Mouse (Mus musculus) mouse trophoblast stem cell (cell line): ENCODE results near the gene Dpp3.
"Not testable (repeated sequence)": the region's sequence is repeated elsewhere in the genome, so short reads cannot be mapped to it uniquely, and the experiment has no call there.

Experiments used
- in situ Hi-C, 2 experiments: fragments of 300-500 bp; cut with MseI, MboI; formaldehyde crosslinking; loops; 2 replicates in 1 of 2; 3 replicates in 1 of 2; pipeline ENCODE4 v1.15.1; 2025

Dpp3 gene

DNA sequence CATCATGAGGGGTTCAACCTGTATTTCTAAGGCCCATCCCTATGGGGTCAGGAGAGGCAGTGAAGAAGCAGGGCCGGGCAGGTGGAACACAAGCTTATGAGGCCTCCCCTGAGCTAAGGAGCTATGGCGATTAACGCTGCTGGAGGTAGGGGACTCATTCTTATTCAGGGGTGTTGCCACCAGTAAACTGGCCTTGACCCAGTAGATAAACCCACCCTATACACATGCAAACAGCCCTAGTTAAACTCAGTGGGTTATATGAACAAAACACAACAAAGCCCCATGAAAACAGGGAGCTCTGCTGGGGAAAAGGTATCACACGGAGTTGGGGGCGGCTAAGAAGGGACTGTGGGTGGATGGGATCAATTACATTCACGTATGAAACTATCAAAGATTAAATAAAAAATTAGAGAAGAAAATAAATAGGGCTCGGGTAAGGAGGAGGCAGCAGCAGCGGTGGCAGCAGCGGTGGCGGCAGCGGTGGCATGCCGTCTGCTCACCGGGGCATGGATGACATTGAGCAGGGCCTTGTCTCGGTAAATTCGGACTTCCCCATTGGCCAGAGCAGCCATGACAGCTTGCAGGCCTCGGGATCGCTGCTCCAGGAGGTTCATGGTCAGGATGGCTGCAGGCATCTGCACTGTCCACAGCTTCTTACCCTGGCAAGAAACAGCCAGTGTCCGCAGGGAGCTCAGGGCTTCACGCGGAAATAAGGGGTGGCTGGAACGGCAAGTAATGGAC, 31.1 kb downstream of the Dpp3 start:
- in situ Hi-C loops = no loop called here

DNA sequence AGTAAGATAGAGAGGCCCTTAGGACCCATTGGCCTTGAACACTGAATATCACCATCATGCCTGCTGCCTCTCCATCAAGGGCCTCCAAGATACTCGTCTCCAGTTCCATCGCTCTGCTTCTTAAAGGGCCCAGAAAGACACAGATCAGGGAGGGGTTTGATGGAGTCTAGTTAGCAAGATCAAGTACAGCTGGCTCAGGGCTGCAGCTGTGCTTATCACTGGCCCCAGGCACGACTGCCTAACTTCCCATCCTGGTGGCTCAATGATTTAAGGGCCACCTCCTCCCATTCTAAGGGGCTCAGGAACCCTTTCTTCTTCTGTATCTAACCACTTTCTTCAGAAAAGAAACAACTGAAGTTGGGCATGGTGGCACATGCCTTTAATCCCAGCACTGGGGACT, 36.3 kb downstream of the Dpp3 start:
- in situ Hi-C loops = no loop called here

DNA sequence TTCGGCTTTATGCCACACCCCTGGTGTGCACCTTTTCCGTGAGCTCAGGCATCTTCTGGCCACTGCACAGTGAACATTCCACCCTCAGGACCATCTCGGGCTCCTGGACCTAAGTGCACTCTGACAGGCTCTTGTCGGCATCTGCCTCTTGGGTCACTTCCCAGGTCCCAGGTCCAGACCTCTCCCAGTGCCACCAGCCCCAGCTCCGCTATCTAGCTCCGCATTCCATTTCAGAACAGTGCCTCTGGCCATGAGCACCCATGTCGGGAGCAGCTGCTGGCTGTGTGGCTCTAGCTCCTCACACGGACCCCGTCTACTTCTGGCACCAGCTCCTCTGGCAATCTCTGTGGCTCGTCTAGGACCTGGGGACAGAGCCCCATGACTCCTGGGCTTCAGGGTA, 38.3 kb downstream of the Dpp3 start:
- in situ Hi-C loops = no loop called here

DNA sequence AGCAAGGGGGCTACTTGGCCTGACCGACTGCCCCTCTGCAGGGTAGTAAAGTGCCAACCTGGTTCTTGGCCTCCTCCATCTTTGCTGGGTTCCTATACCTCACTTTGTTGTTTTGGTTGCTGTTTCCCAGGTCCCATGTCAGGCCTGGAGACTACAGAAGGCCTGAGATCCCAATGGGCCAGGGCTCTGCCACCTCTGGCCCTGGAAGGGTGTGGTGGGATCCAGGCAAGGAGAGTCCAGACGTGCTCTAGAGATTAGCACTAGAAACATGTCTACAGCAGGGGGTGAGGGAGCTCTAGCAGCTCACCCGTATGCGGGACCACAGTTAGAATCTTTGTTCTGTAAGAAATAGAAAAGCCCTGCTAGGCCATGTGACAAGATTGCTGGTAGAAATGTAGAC, 44.1 kb downstream of the Dpp3 start:
- in situ Hi-C loops = no loop called here

DNA sequence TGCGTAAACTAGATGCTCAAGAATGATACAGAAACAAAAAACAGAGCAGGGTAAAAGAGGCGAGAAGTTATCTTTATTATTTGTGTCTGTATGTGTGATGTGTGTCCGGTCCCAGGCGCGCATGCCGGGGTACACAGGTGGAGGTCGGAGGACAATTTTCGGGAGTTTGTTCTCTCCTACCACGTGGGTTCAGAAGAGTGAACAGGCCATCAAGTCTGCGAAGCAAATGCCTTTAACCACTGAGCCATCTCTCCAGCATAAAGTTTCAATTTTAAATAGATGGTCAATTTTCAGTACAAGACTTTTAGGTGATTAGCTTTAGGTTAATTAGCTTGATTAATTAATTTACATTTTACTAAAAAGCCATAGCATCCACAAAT, 48.8 kb downstream of the Dpp3 start:
- in situ Hi-C loops = no loop called here

DNA sequence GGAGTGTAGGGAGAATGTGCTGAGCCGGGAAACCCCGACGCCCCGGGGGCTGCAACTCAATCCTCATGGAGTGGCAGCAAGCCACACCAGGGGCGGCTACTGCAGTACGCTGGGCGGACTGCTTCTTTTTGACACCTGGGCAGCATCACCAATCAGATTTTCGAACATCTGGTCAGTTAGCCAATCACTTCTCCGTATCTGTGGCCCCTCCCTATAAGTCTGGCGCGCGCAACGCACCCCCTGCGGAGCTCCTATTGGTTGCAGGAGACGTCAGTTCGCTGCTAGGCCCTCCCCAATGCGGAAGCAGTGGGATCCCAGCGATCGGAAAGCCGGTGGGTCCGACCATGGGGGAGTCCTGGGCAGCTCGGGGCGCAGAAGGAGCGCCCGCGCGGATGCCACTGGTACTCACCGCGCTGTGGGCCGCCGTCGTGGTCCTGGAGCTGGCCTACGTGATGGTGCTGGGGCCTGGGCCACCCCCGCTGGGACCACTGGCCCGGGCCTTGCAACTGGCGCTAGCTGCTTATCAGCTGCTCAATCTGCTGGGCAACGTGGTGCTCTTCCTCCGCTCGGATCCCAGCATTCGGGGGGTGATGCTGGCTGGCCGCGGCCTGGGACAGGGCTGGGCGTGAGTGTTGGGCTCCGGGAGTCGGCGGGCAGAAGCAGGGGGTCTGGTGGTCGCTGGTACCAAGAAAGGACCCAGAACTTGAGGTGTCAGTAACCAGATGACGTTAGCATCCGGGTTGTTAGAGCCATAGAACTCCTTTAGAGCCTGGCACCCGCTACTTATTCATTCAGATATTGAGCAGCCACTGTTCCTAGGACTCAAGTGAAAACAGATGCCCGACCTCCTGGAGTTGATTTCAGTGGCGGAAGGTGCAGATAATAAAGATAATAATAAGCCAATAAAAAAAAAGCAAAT, 49.4 kb downstream of the Dpp3 start, which contains the start of gene Zdhhc24:
Gene Zdhhc24 (plus strand): TSS at position 264 of the 919 bp plus-strand sequence.
- in situ Hi-C loops = no loop called here

DNA sequence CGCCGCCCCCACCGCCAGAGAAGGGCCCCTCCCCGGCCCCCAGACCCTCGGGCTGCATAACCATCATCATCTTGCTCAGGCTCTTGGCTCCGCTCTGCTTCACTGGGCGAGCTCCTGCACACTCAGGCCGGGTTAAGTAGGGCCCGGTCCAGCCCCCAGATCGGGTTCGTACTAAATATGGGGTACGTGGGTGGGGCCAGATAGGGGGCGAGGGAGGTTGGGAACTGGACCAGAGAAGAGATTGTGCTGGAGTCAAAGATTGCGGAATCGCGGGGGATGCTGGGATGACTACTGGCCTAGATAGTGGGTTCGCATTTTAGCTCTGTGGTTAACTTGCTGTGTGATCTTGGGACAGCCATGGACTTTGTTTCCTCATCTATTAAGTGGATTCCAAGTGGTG, 50.3 kb downstream of the Dpp3 start, which contains the start of gene Actn3:
Gene Actn3 (minus strand): TSS at position 125 of the 400 bp plus-strand sequence.
- in situ Hi-C loops = no loop called here

DNA sequence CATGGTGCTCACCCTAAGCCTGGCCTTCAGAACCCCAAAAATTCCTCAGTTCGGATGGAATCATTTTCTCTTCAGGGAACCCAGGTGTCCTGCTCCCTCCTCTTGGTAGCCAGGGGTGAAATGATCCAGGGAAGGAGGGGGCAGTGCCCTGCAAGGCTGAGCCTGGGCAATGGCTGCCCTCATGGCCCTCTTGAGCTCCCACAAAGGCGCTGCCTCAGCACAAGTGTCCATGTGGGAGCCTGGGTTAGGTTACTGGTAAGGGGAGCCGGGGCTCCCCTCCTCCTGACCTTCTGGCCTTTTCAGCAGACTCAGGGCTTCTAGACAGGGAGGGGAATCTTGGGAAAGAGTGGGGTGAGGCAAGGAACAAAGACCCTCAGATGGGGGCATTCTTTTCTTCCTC, 51.3 kb downstream of the Dpp3 start:
- in situ Hi-C loops = no loop called here

DNA sequence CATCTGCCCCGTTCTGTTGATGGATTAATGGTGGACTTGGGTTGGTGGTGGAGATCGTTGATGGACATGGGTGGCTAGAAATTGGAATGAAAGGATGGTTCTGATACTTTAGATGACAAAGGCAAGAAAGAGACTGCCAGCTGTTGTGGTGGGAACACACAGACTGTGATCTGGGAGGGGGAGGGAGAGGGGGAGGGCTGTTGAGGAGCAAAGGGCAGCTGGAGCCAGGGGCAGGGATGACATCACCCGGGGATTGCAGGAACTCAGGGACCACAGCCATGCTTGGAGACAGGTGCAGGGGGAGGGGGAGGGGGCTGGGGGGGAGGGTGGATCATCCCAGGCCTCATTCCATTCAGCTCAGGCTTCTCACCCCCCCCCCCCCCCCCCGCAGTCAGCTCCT, 51.8 kb downstream of the Dpp3 start:
- in situ Hi-C loops = no loop called here

DNA sequence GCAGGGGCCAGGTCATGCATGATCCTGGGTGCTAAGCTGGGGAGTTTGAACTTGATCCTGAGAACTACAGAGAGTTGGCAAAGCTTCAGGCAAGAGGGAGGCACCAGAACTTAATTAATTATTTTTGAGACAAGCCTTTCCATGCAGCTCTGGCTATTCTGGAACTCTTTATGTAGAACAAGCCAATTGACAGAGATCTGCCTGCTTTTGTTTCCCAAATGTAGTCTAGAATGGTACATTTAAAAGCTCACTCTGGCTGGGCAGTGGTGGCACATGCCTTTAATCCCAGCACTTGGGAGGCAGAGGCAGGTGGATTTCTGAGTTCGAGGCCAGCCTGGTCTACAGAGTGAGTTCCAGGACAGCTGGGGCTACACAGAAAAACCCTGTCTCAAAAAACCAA, 53.5 kb downstream of the Dpp3 start:
- in situ Hi-C loops = not testable (repeated sequence)

DNA sequence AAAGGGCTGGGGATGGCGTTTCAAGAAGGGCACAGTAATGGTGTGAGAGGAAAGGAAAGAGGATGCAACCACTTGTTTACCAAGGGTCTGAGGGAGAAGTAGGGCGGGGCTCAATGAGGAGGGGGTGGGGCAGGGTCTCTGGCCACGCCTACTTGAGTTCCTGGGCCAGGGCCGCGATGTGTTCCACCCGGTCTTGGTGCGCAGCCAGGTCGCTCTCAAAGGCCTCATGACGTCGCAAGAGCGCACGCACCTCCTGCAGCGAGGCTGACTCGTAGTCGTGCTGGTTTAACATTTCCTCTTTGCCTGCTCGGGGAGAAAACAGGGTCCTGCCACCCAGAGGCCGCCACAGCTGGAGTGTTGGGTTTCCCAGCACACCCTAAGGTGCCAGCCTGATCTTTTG, 62.9 kb downstream of the Dpp3 start:
- in situ Hi-C loops = no loop called here

DNA sequence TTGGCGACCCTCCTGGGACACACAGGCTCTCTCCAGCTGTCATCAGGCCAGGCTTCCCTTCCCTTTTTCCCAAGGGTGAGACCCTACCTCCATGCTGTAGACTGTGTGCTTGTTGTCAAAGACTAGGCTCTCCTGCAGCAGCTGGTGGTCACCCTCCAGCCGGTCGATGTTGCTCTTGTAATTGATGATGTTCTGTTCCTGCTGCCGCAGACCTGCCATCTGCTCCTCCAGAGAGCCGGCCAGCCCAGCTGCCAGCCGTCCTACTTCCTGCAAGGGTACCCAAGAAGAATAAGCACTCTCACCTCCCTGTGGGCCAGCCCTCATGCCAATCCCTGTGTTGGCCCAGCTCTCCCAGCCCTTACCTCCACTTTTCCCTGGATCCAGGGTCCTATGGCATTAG, 65.0 kb downstream of the Dpp3 start:
- in situ Hi-C loops = no loop called here

DNA sequence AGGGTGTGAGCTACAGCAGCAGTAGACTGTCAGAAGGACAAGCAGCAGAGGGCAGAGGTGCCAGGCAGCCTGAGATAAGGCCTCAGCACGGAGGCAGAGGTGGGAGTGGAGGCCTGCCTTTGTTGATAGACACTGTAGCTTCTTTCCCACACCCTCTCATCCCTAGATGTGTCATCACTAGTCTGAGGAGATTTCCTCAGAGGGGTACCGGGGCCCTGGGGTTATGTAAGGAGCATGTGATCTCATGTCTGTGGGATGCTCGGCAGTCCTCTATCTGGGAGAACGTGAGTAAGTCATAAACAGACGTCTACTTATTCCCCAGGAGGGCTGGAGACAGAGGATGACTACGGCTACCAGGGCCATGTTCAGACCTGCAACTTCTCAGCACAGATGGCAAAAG, 69.0 kb downstream of the Dpp3 start:
- in situ Hi-C loops = no loop called here
